Mouse (Mus musculus) G1E (cell line): ENCODE results near the gene Aldh1a1.

Source experiments
- CTCF ChIP-seq: IDR thresholded peaks from 2 replicates; pipeline ENCODE4 v1.5.1; 2012; ENCODE audit warnings: low read depth, low read length, inconsistent platforms, mixed read lengths
- GATA1 ChIP-seq: IDR thresholded peaks from 2 replicates; pipeline ENCODE4 v1.6.1; 2012; ENCODE audit warnings: borderline replicate concordance, low read length, inconsistent platforms, mixed read lengths
- POLR2AphosphoS5 ChIP-seq: IDR thresholded peaks from 2 replicates; pipeline ENCODE4 v1.6.1; 2012; ENCODE audit warnings: low read depth, low read length, inconsistent platforms; ENCODE audit not compliant: insufficient replicate concordance

DNA sequence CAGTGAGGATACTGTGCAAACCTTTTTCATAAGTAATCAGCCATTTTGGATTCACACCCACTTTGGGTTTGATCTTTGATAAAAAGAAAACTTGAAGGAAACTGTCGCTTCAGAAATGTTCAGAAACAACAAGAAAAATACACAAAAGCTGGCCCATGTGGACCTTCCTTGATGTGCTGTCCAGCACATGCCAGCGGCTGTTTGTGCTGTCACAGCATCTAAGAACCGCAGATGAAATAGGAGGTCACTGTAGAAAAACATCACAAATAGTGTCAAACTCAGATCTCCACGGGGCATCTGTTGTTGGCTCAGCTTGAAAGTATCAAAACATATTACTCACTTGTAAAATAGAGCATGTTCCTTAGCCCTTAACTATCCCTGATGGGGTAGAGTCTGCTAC, 73.8 kb downstream of the Aldh1a1 start:
- no peak for TF ChIP-seq GATA1
- no peak for TF ChIP-seq CTCF
- no peak for TF ChIP-seq POLR2AphosphoS5
